Mouse (Mus musculus) CD8-positive naive resting alpha-beta T cell, adult 2 months (primary cell): ENCODE results near the gene Gm17428.

Experiments used
- DNase-seq, 2 experiments: peaks; one replicate each; pipeline ENCODE4 v3.0.0; 2022; ENCODE audit warnings: low read depth in 2 of 2, low spot score in 2 of 2

Gene Gm17428

GRCm38 (mm10) chr14:55008417-55008816 is 31.7 kb downstream of the Gm17428 start:
- DNase-seq, result no peak

GRCm38 (mm10) chr14:55011116-55011515 is 34.4 kb downstream of the Gm17428 start:
- DNase-seq, result no peak

- no peak for DNase-seq
These were observed 37.9 kb downstream of the Gm17428 start for GRCm38 (mm10) chr14:55014591-55014990.

- peak; percentile 96 to 99 for DNase-seq
These were observed 38.4 kb downstream of the Gm17428 start, which contains the start of gene Ngdn for GRCm38 (mm10) chr14:55014991-55015766. TSS of gene Ngdn (plus strand) at chr14:55015454.

GRCm38 (mm10) chr14:55015767-55016111 is 39.0 kb downstream of the Gm17428 start:
- no peak for DNase-seq

GRCm38 (mm10) chr14:55016876-55017275 is 40.1 kb downstream of the Gm17428 start:
- DNase-seq, result no peak

- no peak for DNase-seq
These were observed 43.7 kb downstream of the Gm17428 start for GRCm38 (mm10) chr14:55020394-55020793.

GRCm38 (mm10) chr14:55023011-55023410 is 46.3 kb downstream of the Gm17428 start:
- DNase-seq, result no peak

GRCm38 (mm10) chr14:55024236-55024635 is 47.5 kb downstream of the Gm17428 start:
- DNase-seq, result peak in 1 of 2 experiments; percentile 12

GRCm38 (mm10) chr14:55025527-55025926 is 48.8 kb downstream of the Gm17428 start:
- no peak for DNase-seq
